Mouse (Mus musculus) ES-Bruce4 (cell line): ENCODE results near the gene Pilrb2.
"Not testable (repeated sequence)": the region's sequence is repeated elsewhere in the genome, so short reads cannot be mapped to it uniquely, and the experiment has no call there.

Experiments
- CTCF ChIP-seq: IDR thresholded peaks from one replicate; pipeline ENCODE4 v1.8.1; 2011; ENCODE audit warnings: low read depth, low read length
- POLR2A ChIP-seq: IDR thresholded peaks from one replicate; pipeline ENCODE4 v1.8.1; 2011; ENCODE audit warnings: low read length; ENCODE audit not compliant: insufficient read depth

GRCm38 (mm10) chr5:137871644-137872380, at the start of gene Pilrb2:
- not testable (repeated sequence) for TF ChIP-seq CTCF, POLR2A
